Mouse (Mus musculus) thymus, postnatal 10 days (tissue): ENCODE data around the gene Ybx1.

Experiments
- DNase-seq, 2 experiments: peaks; one replicate each; pipeline ENCODE4 v3.0.0; 2021; ENCODE audit warnings: low spot score in 2 of 2

The Ybx1 gene

GRCm38 (mm10) chr4:119266606-119267005 is 27.8 kb downstream of the Ybx1 start:
- DNase-seq = no peak

- DNase-seq = no peak
Measured at GRCm38 (mm10) chr4:119263459-119263858, 30.9 kb downstream of the Ybx1 start.

- DNase-seq = no peak
Measured at GRCm38 (mm10) chr4:119262483-119262882, 31.9 kb downstream of the Ybx1 start.

GRCm38 (mm10) chr4:119261087-119261713 is 33.2 kb downstream of the Ybx1 start:
- DNase-seq = no peak

GRCm38 (mm10) chr4:119259344-119260254 is 34.8 kb downstream of the Ybx1 start:
- DNase-seq = no peak

- no peak for DNase-seq
Measured at GRCm38 (mm10) chr4:119257083-119257482, 37.3 kb downstream of the Ybx1 start.

GRCm38 (mm10) chr4:119255351-119255750 is 39.1 kb downstream of the Ybx1 start, which contains the start of gene Cldn19:
Gene Cldn19 (plus strand): TSS chr4:119255414.
- no peak for DNase-seq

GRCm38 (mm10) chr4:119254012-119254618 is 40.3 kb downstream of the Ybx1 start:
- DNase-seq = no peak

- no peak for DNase-seq
Measured at GRCm38 (mm10) chr4:119252025-119252808, 42.2 kb downstream of the Ybx1 start.

- no peak for DNase-seq
Measured at GRCm38 (mm10) chr4:119248407-119248965, 45.9 kb downstream of the Ybx1 start.

GRCm38 (mm10) chr4:119247462-119248235 is 46.8 kb downstream of the Ybx1 start:
- peak; percentile 66 to 83 for DNase-seq

- peak; percentile 21 to 35 for DNase-seq
Measured at GRCm38 (mm10) chr4:119246688-119247225, 47.6 kb downstream of the Ybx1 start.

GRCm38 (mm10) chr4:119245961-119246360 is 48.4 kb downstream of the Ybx1 start:
- DNase-seq = no peak

- no peak for DNase-seq
Measured at GRCm38 (mm10) chr4:119245556-119245955, 48.8 kb downstream of the Ybx1 start.

GRCm38 (mm10) chr4:119244468-119245240 is 49.8 kb downstream of the Ybx1 start:
- DNase-seq = no peak

GRCm38 (mm10) chr4:119242571-119242970 is 51.8 kb downstream of the Ybx1 start:
- no peak for DNase-seq

- peak in 1 of 2 experiments; percentile 52 for DNase-seq
Measured at GRCm38 (mm10) chr4:119241664-119242063, 52.7 kb downstream of the Ybx1 start.

- peak in 1 of 2 experiments; percentile 44 for DNase-seq
Measured at GRCm38 (mm10) chr4:119239181-119239682, 55.2 kb downstream of the Ybx1 start.

- no peak for DNase-seq
Measured at GRCm38 (mm10) chr4:119238661-119239060, 55.7 kb downstream of the Ybx1 start.
